ENCODE assay signal across 10 mouse cellular contexts in genomic region chr5:117121657-117122056, GRCm38 (mm10). TPM values are rescaled to one million over a fixed set of nuclear protein-coding genes. Genes with fewer than 3 reads are reported as not detected.
A peak's percentile ranks its signal among the peaks of the same experiment; 100 is the strongest.
DNase-seq lines count a peak whose midpoint lies in the region; ATAC-seq lines count a peak whose summit lies in the region.
"Had no signal": no experiment of that assay in that cellular context is flagged by ENCODE, and none has a peak within 500 bp of the region (broad histone marks: within the 10 kb centered on the region; RNA-seq: fewer than 3 reads in every experiment).

No protein-coding gene starts in this region.

- H3K36me3 ChIP-seq in kidney, embryonic 15.5 days = peaks cover 5% of the 10 kb centered on the region; the same call in 1 of the 2 replicates
- no peaks in the 10 kb centered on the region for H3K36me3 ChIP-seq in embryonic facial prominence, embryonic 14.5 days (ENCODE audit: control insufficient read depth, insufficient read depth, low read length)
- peaks cover 20% of the 10 kb centered on the region for H3K36me3 ChIP-seq in liver, embryonic 13.5 days

- no peaks in the 10 kb centered on the region for H3K27me3 ChIP-seq in kidney, embryonic 15.5 days
- peaks cover 7% of the 10 kb centered on the region; the same call in 1 of the 2 replicates for H3K27me3 ChIP-seq in embryonic facial prominence, embryonic 14.5 days (replicated peaks; ENCODE audit: control insufficient read depth, insufficient read depth, low read length)
- H3K27me3 ChIP-seq in liver, embryonic 13.5 days = no peaks in the 10 kb centered on the region

- H3K9ac ChIP-seq in kidney, embryonic 15.5 days = no peak overlapping the region; the same call in 1 of the 2 replicates
- H3K9ac ChIP-seq in embryonic facial prominence, embryonic 14.5 days (ENCODE audit: low read depth, low read length) = no peak overlapping the region
- peak overlapping the region; percentile 86 for H3K9ac ChIP-seq in liver, embryonic 13.5 days

- ATAC-seq in kidney, embryonic 15.5 days (replicated peaks; ENCODE audit: low FRiP score) = no peak
- ATAC-seq in embryonic facial prominence, embryonic 14.5 days (ENCODE audit: low read depth) = no peak
- ATAC-seq in liver, embryonic 13.5 days (ENCODE audit: low read depth) = no peak
- ATAC-seq in activated CD4-positive, CD25-positive, alpha-beta regulatory T cell, adult 4 months = no peak

- H3K4me1 ChIP-seq in kidney, embryonic 15.5 days = peaks cover 30% of the 10 kb centered on the region
- H3K4me1 ChIP-seq in embryonic facial prominence, embryonic 14.5 days (ENCODE audit: control insufficient read depth, insufficient read depth, low read length) = peaks cover 10% of the 10 kb centered on the region
- H3K4me1 ChIP-seq in liver, embryonic 13.5 days (replicated peaks) = peaks cover 77% of the 10 kb centered on the region

- H3K27ac ChIP-seq in kidney, embryonic 15.5 days = peak overlapping the region; percentile 64
- no peak overlapping the region for H3K27ac ChIP-seq in embryonic facial prominence, embryonic 14.5 days (replicated peaks; ENCODE audit: low read depth, low read length)
- peak overlapping the region; percentile 78; the same call in 1 of the 2 replicates for H3K27ac ChIP-seq in liver, embryonic 13.5 days

- peak; percentile 32 for DNase-seq in adrenal gland, adult 8-10 months
- DNase-seq in adrenal gland, postnatal 36 days = no peak
- DNase-seq in kidney, postnatal 10 days = no peak
- no peak for DNase-seq in embryonic facial prominence, embryonic 14.5 days (ENCODE audit: low spot score)
- no peak for DNase-seq in liver, embryonic 13.5 days
- no peak for DNase-seq in frontal cortex, postnatal 14 days (ENCODE audit: low spot score in 2 of 2)
- DNase-seq: embryo, embryonic 11 days; heart, postnatal 14 days had no signal

- H3K9me3 ChIP-seq in kidney, embryonic 15.5 days (replicated peaks) = no peaks in the 10 kb centered on the region
- H3K9me3 ChIP-seq in embryonic facial prominence, embryonic 14.5 days (ENCODE audit: control insufficient read depth, low read length) = no peaks in the 10 kb centered on the region
- H3K9me3 ChIP-seq in liver, embryonic 13.5 days (replicated peaks) = 0 out of 2 replicates have a peak, but pooled peaks cover 4% of the 10 kb centered on the region

- H3K4me2 ChIP-seq in kidney, embryonic 15.5 days = peak overlapping the region; percentile 93
- H3K4me2 ChIP-seq in embryonic facial prominence, embryonic 14.5 days (ENCODE audit: low read depth, low read length) = peak overlapping the region; percentile 90
- H3K4me2 ChIP-seq in liver, embryonic 13.5 days = peak overlapping the region; percentile 95

- WGBS in kidney, embryonic 15.5 days = 4% methylated on average over 2 of the region's 2 CpGs
- WGBS in embryonic facial prominence, embryonic 14.5 days = 9% methylated on average over 2 of the region's 2 CpGs
- 11% methylated on average over 2 of the region's 2 CpGs for WGBS in liver, embryonic 13.5 days (ENCODE audit: insufficient replicate concordance)

- peak overlapping the region; percentile 89 for H3K4me3 ChIP-seq in kidney, embryonic 15.5 days (replicated peaks)
- peak overlapping the region; percentile 70; the same call in 1 of the 2 replicates for H3K4me3 ChIP-seq in embryonic facial prominence, embryonic 14.5 days (ENCODE audit: low read depth, low read length)
- peak overlapping the region; percentile 88 for H3K4me3 ChIP-seq in liver, embryonic 13.5 days (replicated peaks)

RNA-seq across cellular contexts. Expression of gene Taok3, which starts 1.7 kb away (rescaled TPM):
- total RNA-seq in adrenal gland, adult 8-10 months (2022) = 10 to 100 TPM; 36.8 to 59.1 (median 47.9) TPM
- total RNA-seq in adrenal gland, postnatal 36 days (2021) = 10 to 100 TPM; 31.3 to 40.7 TPM
- 16.8 and 17.1 TPM in 2 replicates for polyA plus RNA-seq in kidney, embryonic 15.5 days (2015; fragmentation: Nextera tagmentation; extraction: Ambion mirVana)
- 18.1 and 21.6 TPM in 2 replicates for polyA plus RNA-seq in embryonic facial prominence, embryonic 14.5 days (2014; fragmentation: Nextera tagmentation; extraction: Ambion mirVana)
- polyA plus RNA-seq in liver, embryonic 13.5 days (2015; fragmentation: Nextera tagmentation; extraction: Ambion mirVana) = 49.3 and 56.2 TPM in 2 replicates
- polyA plus RNA-seq in activated CD4-positive, CD25-positive, alpha-beta regulatory T cell, adult 4 months (2017; shearing (Covaris generic)) = 100 to 1,000 TPM; 137 to 138 TPM

RNA-seq across cellular contexts. Expression of gene Suds3, which starts 5.7 kb away (rescaled TPM):
- total RNA-seq in adrenal gland, adult 8-10 months (2022) = 100 to 1,000 TPM; 108 to 130 (median 123) TPM
- total RNA-seq in adrenal gland, postnatal 36 days (2021) = 100 to 1,000 TPM; 115 to 134 TPM
- polyA plus RNA-seq in kidney, embryonic 15.5 days (2015; fragmentation: Nextera tagmentation; extraction: Ambion mirVana) = 78.3 and 78.4 TPM in 2 replicates
- polyA plus RNA-seq in embryonic facial prominence, embryonic 14.5 days (2014; fragmentation: Nextera tagmentation; extraction: Ambion mirVana) = 39.5 and 40.2 TPM in 2 replicates
- 38.1 and 43.2 TPM in 2 replicates for polyA plus RNA-seq in liver, embryonic 13.5 days (2015; fragmentation: Nextera tagmentation; extraction: Ambion mirVana)
- 10 to 100 TPM; 11.5 to 12.3 TPM for polyA plus RNA-seq in activated CD4-positive, CD25-positive, alpha-beta regulatory T cell, adult 4 months (2017; shearing (Covaris generic))
